15 mouse cellular contexts compared by ENCODE assay signal in the genomic region with DNA sequence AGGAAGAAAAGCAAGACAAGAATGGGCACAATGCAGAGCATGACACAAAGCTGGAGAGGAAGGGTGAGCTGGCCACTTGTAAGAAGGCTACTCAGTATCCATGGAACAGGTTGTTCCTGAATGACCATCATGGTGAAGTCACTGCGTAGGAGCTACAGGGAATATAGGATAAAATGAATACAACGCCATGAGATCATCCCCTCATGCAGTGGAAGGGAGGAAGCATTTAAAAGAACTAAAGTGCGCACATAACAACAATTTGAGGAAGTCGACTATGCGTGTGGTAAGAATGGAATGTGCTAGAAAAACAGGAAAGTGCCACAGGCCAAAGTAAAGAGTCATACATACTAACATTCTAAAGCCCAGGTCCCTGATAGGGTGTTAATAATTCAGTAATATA.
DNase-seq lines count a peak whose midpoint lies in the region; ATAC-seq and TF ChIP-seq lines count a peak whose summit lies in the region.
"Had no signal": no experiment of that assay in that cellular context is flagged by ENCODE, and none has a peak within 500 bp of the region (broad histone marks: within the 10 kb centered on the region; RNA-seq: fewer than 3 reads in every experiment).

No protein-coding gene starts in this region.

- no peak overlapping the region for H3K4me2 ChIP-seq in heart, embryonic 11.5 days
- no peak overlapping the region for H3K4me2 ChIP-seq in liver, embryonic 11.5 days
- no peak overlapping the region for H3K4me2 ChIP-seq in midbrain, embryonic 14.5 days (ENCODE audit: low read length)
- H3K4me2 ChIP-seq: midbrain, embryonic 11.5 days; neural tube, embryonic 12.5 days had no signal

- no peaks in the 10 kb centered on the region for H3K79me2 ChIP-seq in liver, adult 2 months (ENCODE audit: control insufficient read depth, insufficient read depth, low read length)

- TF ChIP-seq CTCF in liver, adult 2 months (IDR thresholded peaks at IDR 0.05; ENCODE audit: low read depth, low read length), result no peak

- no peaks in the 10 kb centered on the region for H3K36me3 ChIP-seq in heart, embryonic 11.5 days (ENCODE audit: control insufficient read depth, insufficient read depth, low read length)
- H3K36me3 ChIP-seq in liver, adult 2 months (ENCODE audit: control insufficient read depth, insufficient read depth, low read length), result no peaks in the 10 kb centered on the region
- H3K36me3 ChIP-seq in liver, embryonic 11.5 days (ENCODE audit: control insufficient read depth, insufficient read depth, low read length), result no peaks in the 10 kb centered on the region
- H3K36me3 ChIP-seq in midbrain, embryonic 14.5 days (ENCODE audit: control insufficient read depth, insufficient read depth, low read length), result no peaks in the 10 kb centered on the region
- H3K36me3 ChIP-seq: hindbrain, embryonic 10.5 days; limb, embryonic 10.5 days; neural tube, embryonic 12.5 days had no signal

- H3K9ac ChIP-seq in heart, embryonic 11.5 days (ENCODE audit: low read depth, low read length), result no peak overlapping the region
- H3K9ac ChIP-seq in liver, adult 2 months (ENCODE audit: low read depth, low read length), result no peak overlapping the region
- no peak overlapping the region for H3K9ac ChIP-seq in liver, embryonic 11.5 days (ENCODE audit: low read depth, low read length)
- no peak overlapping the region for H3K9ac ChIP-seq in midbrain, embryonic 14.5 days (replicated peaks; ENCODE audit: low read length)
- H3K9ac ChIP-seq: forebrain, postnatal 0 days; neural tube, embryonic 12.5 days had no signal

- H3K27me3 ChIP-seq in heart, embryonic 11.5 days (ENCODE audit: control insufficient read depth, insufficient read depth, low read length), result no peaks in the 10 kb centered on the region
- H3K27me3 ChIP-seq in liver, adult 2 months (ENCODE audit: control insufficient read depth, insufficient read depth, low read length), result no peaks in the 10 kb centered on the region
- H3K27me3 ChIP-seq in liver, embryonic 11.5 days (replicated peaks; ENCODE audit: control insufficient read depth, insufficient read depth, low read length), result no peaks in the 10 kb centered on the region
- H3K27me3 ChIP-seq in midbrain, embryonic 14.5 days (ENCODE audit: control insufficient read depth, insufficient read depth, low read length), result no peaks in the 10 kb centered on the region
- H3K27me3 ChIP-seq: neural tube, embryonic 12.5 days had no signal

- 0 out of 2 replicates have a peak, but pooled peaks cover 2% of the 10 kb centered on the region for H3K4me1 ChIP-seq in heart, embryonic 11.5 days (ENCODE audit: control insufficient read depth, insufficient read depth, low read length)
- peaks cover 3% of the 10 kb centered on the region; the same call in 1 of the 2 replicates for H3K4me1 ChIP-seq in liver, adult 2 months (ENCODE audit: control insufficient read depth, insufficient read depth, low read length)
- no peaks in the 10 kb centered on the region for H3K4me1 ChIP-seq in liver, embryonic 11.5 days (replicated peaks; ENCODE audit: control insufficient read depth, insufficient read depth, low read length)
- no peaks in the 10 kb centered on the region for H3K4me1 ChIP-seq in midbrain, embryonic 14.5 days (ENCODE audit: control insufficient read depth, insufficient read depth, low read length)
- H3K4me1 ChIP-seq: hindbrain, embryonic 10.5 days; limb, embryonic 10.5 days; neural tube, embryonic 12.5 days had no signal

- intact Hi-C loops in heart, postnatal 25 days (cut with DNase I), result loop anchor here (5.0 to 10.0 kb wide), 4 partner anchors 67 to 860 kb away; no protein-coding TSS in a partner anchor

- H3K9me3 ChIP-seq in heart, embryonic 11.5 days (replicated peaks; ENCODE audit: control insufficient read depth, low read length), result no peaks in the 10 kb centered on the region
- no peaks in the 10 kb centered on the region for H3K9me3 ChIP-seq in liver, embryonic 11.5 days (ENCODE audit: control insufficient read depth, low read length)
- no peaks in the 10 kb centered on the region for H3K9me3 ChIP-seq in midbrain, embryonic 14.5 days (ENCODE audit: control insufficient read depth, low read length)
- H3K9me3 ChIP-seq: hindbrain, embryonic 10.5 days; limb, embryonic 10.5 days; neural tube, embryonic 12.5 days had no signal

- peak; percentile 54 to 66 for DNase-seq in heart, adult 9 months (ENCODE audit: low spot score in 2 of 2)
- peak; percentile 19 for DNase-seq in liver, adult 2 months (ENCODE audit: extremely low read depth, low read depth, low spot score)
- no peak for DNase-seq in liver, embryonic 11.5 days (ENCODE audit: low spot score)
- peak; percentile 14 for DNase-seq in heart, postnatal 25 days (ENCODE audit: low spot score)
- no peak for DNase-seq in midbrain, embryonic 14.5 days
- DNase-seq in embryo, embryonic 10 days (ENCODE audit: low spot score), result no peak
- DNase-seq: cerebellum, adult 9-10 months; forebrain, postnatal 0 days had no signal

- ATAC-seq in heart, embryonic 11.5 days (replicated peaks; ENCODE audit: insufficient number of reproducible peaks, low FRiP score, low TSS enrichment), result no peak
- no peak for ATAC-seq in liver, embryonic 11.5 days (replicated peaks; ENCODE audit: low FRiP score)
- ATAC-seq in neutrophil, adult 5-6 weeks (ENCODE audit: extremely low read depth, insufficient number of reproducible peaks, low FRiP score, poor library complexity, severe bottlenecking), result peak; percentile 74
- ATAC-seq in midbrain, embryonic 14.5 days (ENCODE audit: low FRiP score, low TSS enrichment), result no peak
- ATAC-seq: forebrain, postnatal 0 days had no signal

- H3K27ac ChIP-seq in heart, embryonic 11.5 days (ENCODE audit: low read depth, low read length), result no peak overlapping the region
- 0 out of 2 replicates have a peak overlapping the region, but pooled peaks have one; percentile 8 for H3K27ac ChIP-seq in liver, adult 2 months (replicated peaks; ENCODE audit: insufficient read depth, low read depth, low read length)
- H3K27ac ChIP-seq in liver, embryonic 11.5 days (ENCODE audit: low read depth, low read length), result no peak overlapping the region
- H3K27ac ChIP-seq in midbrain, embryonic 14.5 days (replicated peaks; ENCODE audit: low read depth, low read length), result no peak overlapping the region
- H3K27ac ChIP-seq: hindbrain, embryonic 10.5 days; layer of hippocampus, adult 2 months; limb, embryonic 10.5 days; neural tube, embryonic 12.5 days had no signal

- H3K4me3 ChIP-seq in heart, embryonic 11.5 days (ENCODE audit: low read depth, low read length), result no peak overlapping the region
- no peak overlapping the region for H3K4me3 ChIP-seq in liver, adult 2 months (ENCODE audit: insufficient read depth, low read depth, low read length)
- H3K4me3 ChIP-seq in liver, embryonic 11.5 days (ENCODE audit: low read depth, low read length), result no peak overlapping the region
- no peak overlapping the region for H3K4me3 ChIP-seq in midbrain, embryonic 14.5 days (replicated peaks; ENCODE audit: low read depth, low read length)
- H3K4me3 ChIP-seq: hindbrain, embryonic 10.5 days; layer of hippocampus, adult 2 months; limb, embryonic 10.5 days; neural tube, embryonic 12.5 days had no signal

- WGBS in heart, embryonic 11.5 days (ENCODE audit: insufficient replicate concordance), result 60% methylated on average over 5 of the region's 5 CpGs
- 82% methylated on average over 5 of the region's 5 CpGs for WGBS in liver, adult 2 months
- 58% methylated on average over 5 of the region's 5 CpGs for WGBS in liver, embryonic 11.5 days
- WGBS in midbrain, embryonic 14.5 days, result 94% methylated on average over 5 of the region's 5 CpGs

- no peak for TF ChIP-seq POLR2A in liver, adult 2 months (IDR thresholded peaks at IDR 0.05; ENCODE audit: extremely low read depth, insufficient read depth, low read length)

Comparison
In these comparisons a context has a peak if more than half of its experiments do, and no peak if none do; other contexts are left out.
1. DNase-seq: peak in heart, adult 9 months (2 of 2), liver, adult 2 months (single experiment) and heart, postnatal 25 days (single experiment); none in liver, embryonic 11.5 days (single experiment), midbrain, embryonic 14.5 days (single experiment) and embryo, embryonic 10 days (single experiment).